Mouse (Mus musculus) lung, postnatal 14 days (tissue): Measurements from ENCODE around the gene Rras2.

Experiments
- DNase-seq: peaks from one replicate; pipeline ENCODE4 v3.0.0; 2021

Gene Rras2

DNA sequence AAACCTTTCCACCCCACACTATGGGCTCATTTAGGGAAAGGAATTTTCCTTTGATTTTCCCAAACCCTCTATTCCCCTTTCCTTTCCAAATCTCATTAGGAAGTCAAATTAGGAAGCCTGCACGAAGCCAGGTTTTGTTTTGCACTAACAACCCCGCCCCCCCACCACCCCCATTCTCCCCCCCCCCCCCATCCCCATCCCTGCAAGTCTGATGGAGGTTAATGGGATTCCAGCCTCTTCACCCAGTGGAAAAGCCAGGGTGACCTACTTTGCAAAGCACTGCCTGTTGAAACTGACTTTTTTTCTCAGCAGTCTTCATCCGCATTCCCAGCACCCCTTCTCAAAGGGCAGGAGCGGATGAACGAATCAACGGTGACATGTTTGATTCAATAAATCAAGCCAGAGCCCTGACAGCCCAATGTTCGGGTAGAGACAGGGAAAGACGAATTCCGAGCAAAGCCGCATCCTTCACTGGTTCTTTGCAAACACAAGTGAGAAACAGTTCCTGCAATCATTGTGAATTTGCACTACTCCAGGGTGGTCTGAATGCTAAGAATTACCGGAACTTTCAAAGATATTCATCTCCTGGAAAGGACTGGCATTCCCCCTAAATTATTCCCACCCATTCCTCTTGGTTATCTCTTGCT lies 97.4 kb downstream of the Rras2 start:
- no peak for DNase-seq

DNA sequence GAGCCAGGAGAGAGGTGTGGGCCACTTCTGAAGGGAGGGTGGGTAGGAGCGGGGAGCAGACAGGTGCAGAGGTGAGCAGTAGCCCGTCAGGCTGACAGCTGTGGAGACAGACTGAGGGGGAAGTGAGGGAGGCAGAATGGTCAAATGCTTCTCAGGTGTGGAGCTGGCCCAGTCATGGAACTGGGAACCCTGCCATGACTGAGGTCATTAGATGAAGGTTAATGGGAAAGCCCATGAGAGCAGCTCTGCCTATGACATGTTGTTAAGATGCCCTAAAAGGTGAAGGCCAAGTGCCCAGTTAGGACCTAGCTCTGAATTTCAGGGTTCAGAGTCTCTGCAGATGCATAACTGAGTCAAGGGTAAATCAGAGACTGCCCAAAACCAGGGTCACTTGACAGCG lies 98.7 kb downstream of the Rras2 start:
- no peak for DNase-seq

DNA sequence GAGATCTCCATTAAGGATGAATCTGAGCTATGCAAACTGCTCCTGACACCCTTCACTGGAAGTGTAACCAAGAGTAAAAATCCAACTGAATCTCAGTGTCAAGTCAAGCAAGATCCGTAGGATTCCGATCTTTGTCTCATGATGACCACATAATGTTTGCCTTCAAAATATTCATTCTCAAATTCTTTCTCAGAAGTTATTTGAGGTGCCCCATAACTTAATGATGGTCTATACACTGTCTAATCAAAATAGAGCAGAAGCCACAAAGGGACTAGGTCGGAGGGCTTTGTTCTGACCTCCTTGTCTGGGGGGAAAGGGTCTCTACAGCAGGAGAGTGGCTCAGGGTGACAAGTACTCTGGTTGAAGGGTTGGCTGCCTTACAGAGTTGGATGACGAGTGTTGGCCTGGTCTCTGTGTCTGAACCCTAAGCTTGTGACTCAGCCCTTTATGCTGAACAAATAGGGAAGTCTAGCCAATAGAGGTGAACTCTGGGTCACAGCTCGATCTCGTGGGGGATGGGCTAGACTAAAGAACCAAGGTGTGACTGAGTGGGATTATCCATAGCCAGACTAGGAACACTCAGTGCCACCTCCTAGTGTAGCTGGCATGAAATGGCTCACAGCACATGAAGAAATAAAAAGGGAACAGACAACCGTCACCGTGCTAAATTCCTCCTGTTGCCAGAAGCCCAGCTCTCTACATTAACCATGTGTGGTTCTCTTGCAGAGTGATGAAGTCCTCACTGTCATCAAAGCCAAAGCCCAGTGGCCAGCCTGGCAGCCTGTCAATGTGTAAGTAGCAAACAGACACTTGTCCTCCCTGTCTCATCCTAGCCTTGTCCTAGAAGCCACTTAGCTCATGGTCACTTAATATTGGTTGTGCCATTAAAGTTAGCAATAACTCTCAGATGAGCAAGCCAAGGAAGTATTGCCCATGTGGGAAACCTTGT lies 101.3 kb downstream of the Rras2 start:
- DNase-seq, result peak; percentile 32

DNA sequence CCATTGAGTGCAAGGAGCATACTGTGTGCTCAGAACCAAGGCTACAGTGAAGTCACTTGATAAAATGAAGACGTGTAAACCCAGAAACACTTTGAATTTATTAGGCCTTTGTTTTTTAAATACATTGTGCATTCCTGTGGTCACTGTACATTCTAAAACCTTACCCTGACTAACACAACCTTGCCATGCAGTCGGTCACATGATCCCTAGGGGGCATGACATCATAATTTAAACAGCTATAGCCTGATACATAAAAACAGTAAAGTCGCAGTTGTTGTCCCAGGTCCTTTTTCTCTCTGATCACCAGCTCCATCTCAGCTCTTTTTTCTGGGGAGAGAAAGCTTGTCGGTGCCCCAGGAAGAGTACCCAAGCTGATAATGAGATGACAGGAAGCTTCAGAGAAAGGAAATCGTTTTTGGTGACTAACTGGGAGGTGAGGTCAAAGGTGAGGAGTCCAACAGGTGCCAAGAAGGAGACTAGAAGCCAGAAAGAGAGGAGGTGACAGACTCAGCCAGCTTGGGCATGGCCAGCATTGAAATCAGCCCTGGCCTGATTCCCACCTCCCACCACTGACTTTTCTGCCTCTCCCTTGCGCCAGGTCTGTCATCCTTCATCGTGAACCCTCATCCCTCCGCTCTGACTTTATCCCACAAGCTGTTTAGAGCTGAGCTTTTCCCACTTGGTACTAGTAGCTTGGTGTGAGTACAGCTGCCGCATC lies 105.7 kb downstream of the Rras2 start:
- DNase-seq, result no peak

DNA sequence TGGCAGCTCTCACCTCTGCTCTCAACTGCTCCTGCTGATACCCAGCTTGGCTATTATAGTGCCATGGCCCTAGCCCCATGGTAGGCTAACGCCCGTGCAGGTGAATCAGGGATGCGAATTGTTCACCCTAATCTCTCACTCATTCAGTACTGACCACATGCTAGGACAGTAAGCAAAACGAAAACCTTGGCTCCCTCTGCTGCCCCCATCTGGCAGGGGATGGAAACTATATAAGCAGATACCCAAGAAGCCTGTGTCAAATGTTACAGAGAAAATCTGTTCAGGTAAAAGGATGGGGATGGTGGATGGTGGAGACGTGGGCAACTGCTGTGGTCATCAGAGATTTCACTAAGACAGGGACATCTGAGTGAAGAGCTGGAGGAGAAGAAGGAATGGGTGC lies 110.0 kb downstream of the Rras2 start:
- peak; percentile 60 for DNase-seq

DNA sequence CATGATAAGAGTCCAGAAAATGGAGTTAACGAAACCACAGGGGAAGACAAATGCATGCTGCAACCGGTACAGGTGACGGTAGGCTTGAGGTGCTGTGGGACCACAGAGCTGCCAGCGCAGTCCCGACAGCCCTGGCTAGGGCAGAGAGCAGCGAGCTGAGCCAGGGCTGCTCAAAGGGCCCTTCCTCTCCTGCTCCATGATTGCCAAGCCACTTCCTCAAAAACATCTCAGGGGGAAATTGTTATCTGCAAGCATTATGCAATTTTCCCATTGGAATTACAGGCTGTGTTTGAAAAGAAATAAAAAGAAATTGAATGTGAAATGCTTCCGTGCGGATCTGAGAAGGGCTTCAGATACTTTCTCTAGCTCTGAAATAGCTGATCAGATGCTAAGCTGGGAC lies 111.1 kb downstream of the Rras2 start:
- no peak for DNase-seq

DNA sequence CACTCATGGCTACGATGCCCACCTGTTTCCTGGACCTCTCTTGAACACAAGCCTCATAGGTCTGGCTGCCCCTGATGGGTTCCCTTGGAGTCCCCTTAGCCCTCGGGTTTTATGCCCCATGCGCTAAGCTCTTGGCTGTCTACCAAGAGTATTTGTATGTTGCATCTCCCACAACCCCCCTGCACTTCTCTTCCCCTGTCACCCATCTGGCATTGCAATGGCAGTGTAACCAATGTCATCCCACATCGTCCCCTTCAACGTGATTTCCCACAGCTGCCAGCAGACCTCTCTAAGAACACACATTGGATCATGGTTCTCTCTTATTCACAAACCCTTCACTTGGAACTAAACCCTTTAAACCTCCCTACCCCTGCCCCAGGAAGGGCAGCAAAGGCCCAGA lies 112.1 kb downstream of the Rras2 start:
- DNase-seq, result no peak

DNA sequence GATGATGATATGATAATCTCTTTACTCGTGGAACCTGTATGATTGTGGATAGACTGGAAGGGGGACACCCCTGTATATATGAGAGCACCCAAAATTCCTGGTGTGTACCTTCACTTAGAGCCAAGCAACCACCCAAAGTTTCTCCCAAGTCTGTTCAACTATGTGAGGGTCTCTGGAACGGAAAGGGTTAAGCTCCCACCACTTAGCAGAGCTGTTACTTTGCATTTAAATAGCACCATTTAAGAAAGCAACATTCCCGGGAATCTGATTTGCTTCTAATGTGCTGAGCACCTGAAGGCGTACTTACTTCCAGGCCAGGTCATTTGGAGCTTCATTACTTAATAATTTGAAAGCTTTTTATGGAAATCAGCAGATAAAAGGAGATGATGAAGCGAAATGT lies 113.4 kb downstream of the Rras2 start:
- DNase-seq, result no peak

DNA sequence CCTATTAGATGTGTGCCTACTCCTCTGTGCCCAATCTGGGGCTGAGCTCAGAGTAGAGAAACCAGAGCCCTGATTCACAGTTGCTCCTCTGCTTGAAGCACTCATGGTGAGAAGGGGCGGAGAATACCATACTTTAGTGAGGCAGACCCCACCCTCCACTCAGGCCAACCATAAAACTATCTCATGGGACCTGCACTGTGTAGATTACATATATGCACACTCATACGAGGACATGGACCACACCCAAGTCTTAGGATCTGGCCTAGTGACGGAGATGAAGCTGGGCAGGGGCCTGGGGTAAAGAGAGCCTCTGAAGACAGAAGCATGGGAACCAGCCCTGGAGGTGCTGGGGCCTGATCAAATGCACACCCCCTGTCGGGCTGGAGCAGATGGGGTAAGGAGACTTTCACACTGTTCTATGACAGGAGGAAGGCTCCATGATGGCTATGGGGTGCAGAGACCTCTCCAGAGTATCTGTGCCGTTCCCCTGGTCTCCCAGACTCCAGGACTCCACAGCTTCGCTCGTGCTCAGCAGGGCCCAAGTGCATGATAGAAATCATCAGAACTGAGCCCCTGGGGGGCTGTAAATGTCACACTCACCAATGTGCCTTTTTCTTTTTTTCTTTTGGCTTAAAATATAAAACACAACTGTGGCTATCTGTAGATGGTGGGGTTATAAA lies 119.8 kb downstream of the Rras2 start:
- no peak for DNase-seq
